ENCODE assay signal across 10 mouse cellular contexts in genomic region chr5:89839627-89840026, GRCm38 (mm10). TPM values are rescaled to one million over a fixed set of nuclear protein-coding genes. Genes with fewer than 3 reads are reported as not detected.
DNase-seq lines count a peak whose midpoint lies in the region; ATAC-seq and TF ChIP-seq lines count a peak whose summit lies in the region.
"Had no signal": no experiment of that assay in that cellular context is flagged by ENCODE, and none has a peak within 500 bp of the region (broad histone marks: within the 10 kb centered on the region; RNA-seq: fewer than 3 reads in every experiment).

No protein-coding gene starts in this region.

- no peaks in the 10 kb centered on the region for H3K27me3 ChIP-seq in heart, embryonic 11.5 days (ENCODE audit: control insufficient read depth, insufficient read depth, low read length)
- no peaks in the 10 kb centered on the region for H3K27me3 ChIP-seq in cerebellum, adult 2 months (ENCODE audit: control insufficient read depth, insufficient read depth, low read length)
- H3K27me3 ChIP-seq in forebrain, embryonic 16.5 days (replicated peaks; ENCODE audit: control insufficient read depth, insufficient read depth, low read length) = no peaks in the 10 kb centered on the region
- no peaks in the 10 kb centered on the region for H3K27me3 ChIP-seq in midbrain, embryonic 15.5 days (replicated peaks)
- H3K27me3 ChIP-seq: heart, embryonic 15.5 days; stomach, embryonic 15.5 days had no signal

- no peaks in the 10 kb centered on the region for H3K9me3 ChIP-seq in heart, embryonic 11.5 days (replicated peaks; ENCODE audit: control insufficient read depth, low read length)
- H3K9me3 ChIP-seq in forebrain, embryonic 16.5 days (ENCODE audit: control insufficient read depth, low read length) = no peaks in the 10 kb centered on the region
- H3K9me3 ChIP-seq in midbrain, embryonic 15.5 days = no peaks in the 10 kb centered on the region
- H3K9me3 ChIP-seq: heart, embryonic 15.5 days; stomach, embryonic 15.5 days had no signal

- TF ChIP-seq POLR2A in cerebellum, adult 2 months (IDR thresholded peaks at IDR 0.05; ENCODE audit: borderline replicate concordance, insufficient read depth, low read length) = no peak

- H3K4me3 ChIP-seq in heart, embryonic 11.5 days (ENCODE audit: low read depth, low read length) = no peak overlapping the region
- no peak overlapping the region for H3K4me3 ChIP-seq in cerebellum, adult 2 months (replicated peaks; ENCODE audit: insufficient read depth, low read depth, low read length)
- no peak overlapping the region for H3K4me3 ChIP-seq in forebrain, embryonic 16.5 days (replicated peaks; ENCODE audit: low read length)
- H3K4me3 ChIP-seq in midbrain, embryonic 15.5 days = no peak overlapping the region
- H3K4me3 ChIP-seq: heart, embryonic 15.5 days; stomach, embryonic 15.5 days had no signal

- no peak overlapping the region for H3K9ac ChIP-seq in heart, embryonic 11.5 days (ENCODE audit: low read depth, low read length)
- H3K9ac ChIP-seq in forebrain, embryonic 16.5 days (replicated peaks; ENCODE audit: low read depth, low read length) = no peak overlapping the region
- H3K9ac ChIP-seq in midbrain, embryonic 15.5 days = no peak overlapping the region
- H3K9ac ChIP-seq: heart, embryonic 15.5 days; stomach, embryonic 15.5 days had no signal

- no peak overlapping the region for H3K27ac ChIP-seq in heart, embryonic 11.5 days (ENCODE audit: low read depth, low read length)
- no peak overlapping the region for H3K27ac ChIP-seq in cerebellum, adult 2 months (ENCODE audit: insufficient read depth, low read length)
- H3K27ac ChIP-seq in forebrain, embryonic 16.5 days (ENCODE audit: low read length) = no peak overlapping the region
- H3K27ac ChIP-seq in midbrain, embryonic 15.5 days = no peak overlapping the region
- H3K27ac ChIP-seq: heart, embryonic 15.5 days; stomach, embryonic 15.5 days had no signal

- peak; percentile 2 to 51 for DNase-seq in heart, adult 9 months (ENCODE audit: low spot score in 2 of 2)
- peak; percentile 12 for DNase-seq in ES-CJ7 (ENCODE audit: low read depth, low spot score)
- DNase-seq in cerebellum, adult 2 months = peak; percentile 16 to 19
- peak; percentile 44 for DNase-seq in kidney, postnatal 14 days
- peak; percentile 17 for DNase-seq in right cerebral cortex, postnatal 14 days

- WGBS in heart, embryonic 11.5 days (ENCODE audit: insufficient replicate concordance) = 67% methylated on average over 4 of the region's 4 CpGs
- 33% methylated on average over 4 of the region's 4 CpGs for WGBS in cerebellum, adult 2 months
- 81% methylated on average over 4 of the region's 4 CpGs for WGBS in forebrain, embryonic 16.5 days
- 81% methylated on average over 4 of the region's 4 CpGs for WGBS in midbrain, embryonic 15.5 days

- ATAC-seq in heart, embryonic 11.5 days (replicated peaks; ENCODE audit: insufficient number of reproducible peaks, low FRiP score, low TSS enrichment) = no peak
- no peak for ATAC-seq in forebrain, embryonic 16.5 days
- no peak for ATAC-seq in midbrain, embryonic 15.5 days (replicated peaks)

- H3K4me1 ChIP-seq in heart, embryonic 11.5 days (ENCODE audit: control insufficient read depth, insufficient read depth, low read length) = peaks cover 7% of the 10 kb centered on the region; the same call in 1 of the 2 replicates
- no peaks in the 10 kb centered on the region; the same call in 1 of the 2 replicates for H3K4me1 ChIP-seq in cerebellum, adult 2 months (ENCODE audit: control insufficient read depth, insufficient read depth, low read length)
- peaks cover 5% of the 10 kb centered on the region for H3K4me1 ChIP-seq in forebrain, embryonic 16.5 days (replicated peaks; ENCODE audit: control insufficient read depth, insufficient read depth, low read length)
- peaks cover 4% of the 10 kb centered on the region for H3K4me1 ChIP-seq in midbrain, embryonic 15.5 days

- no peaks in the 10 kb centered on the region for H3K36me3 ChIP-seq in heart, embryonic 11.5 days (ENCODE audit: control insufficient read depth, insufficient read depth, low read length)
- H3K36me3 ChIP-seq in forebrain, embryonic 16.5 days (ENCODE audit: control insufficient read depth, insufficient read depth) = no peaks in the 10 kb centered on the region
- H3K36me3 ChIP-seq in midbrain, embryonic 15.5 days (replicated peaks) = no peaks in the 10 kb centered on the region
- H3K36me3 ChIP-seq: heart, embryonic 15.5 days; stomach, embryonic 15.5 days had no signal

- H3K4me2 ChIP-seq in heart, embryonic 11.5 days = no peak overlapping the region
- no peak overlapping the region for H3K4me2 ChIP-seq in forebrain, embryonic 16.5 days (ENCODE audit: low read length)
- H3K4me2 ChIP-seq in midbrain, embryonic 15.5 days = no peak overlapping the region
- H3K4me2 ChIP-seq: heart, embryonic 15.5 days; stomach, embryonic 15.5 days had no signal

- peak; percentile 28; the same call in 1 of the 2 replicates for TF ChIP-seq CTCF in cerebellum, adult 2 months (IDR thresholded peaks at IDR 0.05; ENCODE audit: borderline replicate concordance, insufficient read depth, low read depth, low read length)

RNA-seq across cellular contexts. Expression of gene Adamts3, which starts 43.5 kb away (rescaled TPM):
- 4.1 and 4.7 TPM in 2 replicates for polyA plus RNA-seq in heart, embryonic 11.5 days (2014; fragmentation: Nextera tagmentation; extraction: Ambion mirVana)
- 10.9 and 11.4 TPM in 2 replicates for polyA plus RNA-seq in cerebellum, adult 2 months (2012; rRNA removed)
- polyA plus RNA-seq in forebrain, embryonic 16.5 days (2015; fragmentation: Nextera tagmentation; extraction: Ambion mirVana) = 14.3 and 18.1 TPM in 2 replicates
- 3.3 and 3.7 TPM in 2 replicates for polyA plus RNA-seq in midbrain, embryonic 15.5 days (2015; fragmentation: Nextera tagmentation; extraction: Ambion mirVana)
